Mouse (Mus musculus) forebrain, embryonic 10.5 days (tissue): ENCODE results near the gene Klhl29. TPM values are rescaled to one million over a fixed set of nuclear protein-coding genes. Genes with fewer than 3 reads are reported as not detected.
A peak's percentile ranks its signal among the peaks of the same experiment; 100 is the strongest.
"Not testable (repeated sequence)": the region's sequence is repeated elsewhere in the genome, so short reads cannot be mapped to it uniquely, and the experiment has no call there.

Source experiments
- DNase-seq: peaks from one replicate; pipeline ENCODE4 v3.0.0-alpha.2; 2017; ENCODE audit warnings: low spot score; ENCODE audit errors: extremely low spot score
- H3K27ac ChIP-seq: fragments of 300-500 bp; sonication (generic); 2 replicates; pipeline ENCODE4 v1.5.1; 2016; ENCODE audit warnings: mild to moderate bottlenecking
- H3K27me3 ChIP-seq: fragments of 300-500 bp; sonication (generic); 2 replicates; pipeline ENCODE4 v1.6.1; 2016; ENCODE audit warnings: mild to moderate bottlenecking; ENCODE audit not compliant: poor library complexity, severe bottlenecking
- H3K36me3 ChIP-seq: fragments of 300-500 bp; sonication (generic); replicated peaks from 2 replicates; pipeline ENCODE4 v1.6.1; 2016; ENCODE audit warnings: mild to moderate bottlenecking, moderate library complexity
- H3K4me1 ChIP-seq: fragments of 300-500 bp; sonication (generic); 2 replicates; pipeline ENCODE4 v1.6.1; 2016
- H3K4me3 ChIP-seq: fragments of 300-500 bp; sonication (generic); 2 replicates; pipeline ENCODE4 v1.5.1; 2016; ENCODE audit warnings: mild to moderate bottlenecking, moderate library complexity
- H3K9me3 ChIP-seq: fragments of 300-500 bp; sonication (generic); 2 replicates; pipeline ENCODE4 v1.6.1; 2016; ENCODE audit warnings: mild to moderate bottlenecking, moderate library complexity
- WGBS: fragments of 180-500 bp; shearing (Covaris S2); methylation state at CpG from one replicate; pipeline ENCODE4 v1.1.7; 2016; 5-methylcytosine and 5-hydroxymethylcytosine counted together
- polyA plus RNA-seq: library from polyadenylated mRNA; unstranded; fragments of >200 nt; fragmentation: Nextera tagmentation; extraction: Ambion mirVana; gene quantifications from 2 replicates; pipeline ENCODE4 v1.2.1, GENCODE M21; 2016

Klhl29 gene
- polyA plus RNA-seq, 1 experiment from 2014 or later = 1.2 TPM

DNA sequence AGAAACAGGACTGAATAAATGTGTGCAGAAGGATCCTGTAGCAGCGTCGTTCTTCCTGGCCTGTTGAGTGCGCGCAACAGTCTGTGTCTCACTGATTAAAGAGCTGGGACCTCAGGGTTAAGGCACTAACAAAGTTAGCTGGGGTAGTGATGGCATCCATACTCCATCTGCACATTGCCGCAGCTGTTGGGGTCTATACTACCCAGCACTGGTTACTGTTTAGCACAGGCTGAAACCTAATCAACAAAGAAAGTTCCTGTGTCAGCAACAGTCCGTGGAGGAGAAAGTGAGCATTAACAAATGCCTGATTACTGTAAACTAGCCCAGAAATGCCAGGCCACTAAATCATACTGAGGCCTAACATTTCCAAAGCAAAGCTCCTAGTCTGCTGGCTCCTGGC, 30.4 kb downstream of the Klhl29 start:
- DNase-seq = no peak
- H3K27me3 ChIP-seq = no peaks in the 10 kb centered on the region
- peaks cover 13% of the 10 kb centered on the region for H3K4me1 ChIP-seq
- WGBS = 97% methylated on average over 6 of the region's 6 CpGs
- H3K9me3 ChIP-seq = no peaks in the 10 kb centered on the region
- H3K27ac ChIP-seq = no peak overlapping the region
- peaks cover 4% of the 10 kb centered on the region for H3K36me3 ChIP-seq
- no peak overlapping the region for H3K4me3 ChIP-seq

GRCm38 (mm10) chr12:5344457-5344856, 31.0 kb downstream of the Klhl29 start:
- H3K9me3 ChIP-seq, H3K36me3 ChIP-seq, H3K27ac ChIP-seq, H3K4me3 ChIP-seq, DNase-seq, H3K27me3 ChIP-seq: not testable (repeated sequence)
- 95% methylated on average over 6 of the region's 7 CpGs for WGBS
- peaks cover 13% of the 10 kb centered on the region for H3K4me1 ChIP-seq

DNA sequence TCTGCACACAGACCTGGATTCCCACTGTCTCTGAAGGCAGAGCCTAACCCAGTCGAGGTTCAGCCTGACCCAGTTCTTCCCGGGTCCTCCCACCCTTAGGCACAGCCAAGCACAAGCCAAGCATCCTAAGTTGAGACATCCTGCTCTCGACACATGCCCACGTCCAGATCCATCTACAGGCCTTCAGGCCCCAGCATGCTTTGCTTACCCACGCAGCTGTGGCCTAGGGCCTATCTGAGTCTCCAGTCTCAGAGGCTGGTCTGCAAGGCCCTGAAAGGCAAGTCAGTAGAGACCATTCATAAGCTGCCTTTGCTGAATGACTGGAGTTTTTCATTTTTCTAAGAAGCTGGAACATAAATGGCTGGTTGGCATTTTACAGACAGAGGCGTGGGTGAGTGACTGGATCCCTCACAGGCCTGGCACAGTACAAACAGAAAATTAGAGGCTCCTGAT, 35.3 kb downstream of the Klhl29 start:
- DNase-seq = no peak
- no peaks in the 10 kb centered on the region for H3K27me3 ChIP-seq
- H3K9me3 ChIP-seq = no peaks in the 10 kb centered on the region
- 0 out of 2 replicates have a peak overlapping the region, but pooled peaks have one; percentile 1 for H3K27ac ChIP-seq
- H3K4me3 ChIP-seq = no peak overlapping the region
- 89% methylated on average over 6 of the region's 6 CpGs for WGBS
- H3K4me1 ChIP-seq = peaks cover 17% of the 10 kb centered on the region
- peaks cover 4% of the 10 kb centered on the region for H3K36me3 ChIP-seq

DNA sequence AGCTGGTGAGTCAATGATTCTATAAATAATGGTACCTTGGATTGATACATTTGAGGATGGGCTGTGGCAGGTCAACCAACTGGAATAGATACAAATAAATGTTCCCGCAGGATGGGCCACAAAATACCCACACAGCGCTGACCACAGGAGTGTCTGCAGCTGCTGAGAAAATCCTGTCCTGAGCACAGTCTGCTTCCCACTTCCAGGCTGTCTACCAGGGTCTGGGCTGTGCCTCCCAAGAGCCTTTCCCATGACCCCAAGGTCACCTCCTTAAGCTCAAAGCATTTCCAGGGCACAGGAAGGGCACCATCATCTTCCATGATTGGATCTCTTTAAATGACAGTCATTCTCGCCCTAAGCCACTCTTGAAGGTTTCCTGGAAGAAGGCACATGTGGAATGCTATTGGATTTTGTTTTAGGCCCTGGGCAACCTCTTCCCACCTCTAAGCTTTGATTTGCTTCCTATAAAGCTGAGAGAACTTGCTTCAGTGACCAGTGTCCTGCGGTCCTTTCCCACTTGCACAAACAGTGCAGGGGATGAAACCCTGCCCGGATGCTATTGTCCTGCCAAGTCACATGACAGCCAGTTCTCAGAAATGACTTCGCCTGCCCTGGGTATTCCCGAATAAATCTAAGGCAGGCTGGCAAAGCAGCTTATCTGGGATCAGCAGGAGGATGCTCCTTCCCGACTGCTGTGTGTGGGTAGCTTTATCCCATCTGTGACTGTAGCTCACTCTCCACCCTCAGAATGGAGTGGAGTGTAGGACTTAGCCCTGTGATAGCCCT, 38.4 kb downstream of the Klhl29 start:
- Histone ChIP-seq H3K9me3 (no peaks in the 10 kb centered on the region), H3K4me3 (no peak overlapping the region), H3K36me3 (peaks cover 4% of the 10 kb centered on the region), H3K4me1 (peaks cover 23% of the 10 kb centered on the region), H3K27ac (0 out of 2 replicates have a peak overlapping the region, but pooled peaks have one; percentile 40), H3K27me3 (no peaks in the 10 kb centered on the region)
- DNase-seq = no peak
- WGBS = 33% methylated on average over 8 of the region's 8 CpGs

DNA sequence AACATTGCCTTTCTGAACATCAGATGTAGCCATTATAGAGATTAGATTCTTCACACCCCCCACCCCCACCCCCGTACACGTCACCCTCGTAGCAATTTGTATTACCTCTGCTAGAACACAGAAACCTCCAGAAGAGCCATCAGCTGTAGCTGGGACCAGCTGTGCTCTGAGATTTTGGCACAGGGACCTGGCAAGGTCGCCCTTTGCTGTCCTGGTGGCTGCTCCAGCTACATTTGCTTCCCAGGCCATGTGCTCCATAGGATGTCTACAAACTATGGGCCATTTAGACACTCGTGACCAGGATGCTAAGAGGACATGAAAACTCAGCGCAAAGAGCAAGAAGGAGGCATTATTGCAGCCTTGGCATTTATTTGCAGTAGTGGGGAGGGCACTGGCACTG, 39.2 kb downstream of the Klhl29 start:
- Histone ChIP-seq H3K36me3 (no peaks in the 10 kb centered on the region), H3K27ac (no peak overlapping the region), H3K9me3 (no peaks in the 10 kb centered on the region), H3K4me1 (peaks cover 31% of the 10 kb centered on the region), H3K4me3 (no peak overlapping the region), H3K27me3 (no peaks in the 10 kb centered on the region)
- DNase-seq = no peak
- 90% methylated on average over 6 of the region's 6 CpGs for WGBS

- Histone ChIP-seq H3K9me3 (no peaks in the 10 kb centered on the region), H3K4me1 (peaks cover 43% of the 10 kb centered on the region), H3K4me3 (no peak overlapping the region), H3K27me3 (no peaks in the 10 kb centered on the region), H3K36me3 (no peaks in the 10 kb centered on the region), H3K27ac (no peak overlapping the region)
- DNase-seq = no peak
- WGBS = 87% methylated on average over 9 of the region's 9 CpGs
These were observed 40.5 kb downstream of the Klhl29 start for GRCm38 (mm10) chr12:5334956-5335355.

DNA sequence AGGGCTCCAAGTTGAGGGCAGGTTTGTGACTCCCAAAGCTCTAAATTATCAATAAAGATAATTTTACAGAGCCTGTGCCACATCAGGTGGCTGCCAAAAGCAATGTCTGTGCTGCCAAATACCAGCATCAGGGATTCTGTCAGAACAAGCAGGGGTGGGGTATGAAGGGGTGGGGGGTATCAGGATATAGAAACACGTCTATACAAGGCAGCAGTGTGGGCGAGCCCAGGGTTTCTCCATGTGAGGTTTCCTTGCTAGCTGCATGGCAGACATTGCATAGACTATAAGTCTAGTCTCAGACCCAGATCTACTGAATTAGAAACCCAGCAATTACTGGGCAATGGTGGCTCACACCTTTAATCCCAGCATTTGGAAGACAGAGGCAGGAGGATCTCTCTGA, 41.3 kb downstream of the Klhl29 start:
- no peaks in the 10 kb centered on the region for H3K9me3 ChIP-seq
- H3K4me1 ChIP-seq = peaks cover 43% of the 10 kb centered on the region
- H3K36me3 ChIP-seq = no peaks in the 10 kb centered on the region
- no peak overlapping the region for H3K4me3 ChIP-seq
- no peak overlapping the region for H3K27ac ChIP-seq
- WGBS = 97% methylated on average over 2 of the region's 2 CpGs
- H3K27me3 ChIP-seq = no peaks in the 10 kb centered on the region
- no peak for DNase-seq

DNA sequence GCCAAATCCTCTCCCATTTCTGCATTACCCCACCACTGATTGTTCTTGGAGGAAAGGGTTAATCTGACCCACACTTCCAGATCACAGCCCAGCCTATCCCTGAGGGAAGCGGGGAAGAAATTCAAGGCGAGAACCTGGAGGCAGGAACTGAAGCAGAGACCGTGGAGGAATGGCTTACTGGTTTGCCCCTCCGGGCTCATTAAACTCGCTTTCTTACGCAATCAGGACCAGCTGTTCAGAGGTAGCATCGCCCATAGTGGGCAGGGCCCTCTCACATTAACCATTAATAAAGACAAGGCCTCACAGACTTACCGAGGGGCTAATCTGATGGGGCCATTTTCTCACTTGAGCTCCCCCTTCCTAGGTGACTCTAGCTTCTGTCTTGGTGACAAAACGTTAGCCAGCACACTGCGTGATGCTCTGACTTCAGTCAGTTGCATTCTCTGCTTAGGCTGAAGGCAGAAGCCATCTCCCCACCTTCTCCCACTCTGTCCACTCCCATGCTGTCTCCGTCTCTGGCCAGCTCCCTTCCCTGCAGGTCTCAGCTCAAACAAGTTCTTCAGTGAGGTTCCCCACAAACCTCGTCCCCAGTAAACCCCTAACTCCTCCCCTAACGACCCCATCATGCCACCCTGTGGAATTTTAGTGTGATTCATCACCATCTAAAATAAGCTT, 43.5 kb downstream of the Klhl29 start:
- peak overlapping the region; percentile 40; the same call in 1 of the 2 replicates for H3K27ac ChIP-seq
- no peaks in the 10 kb centered on the region for H3K36me3 ChIP-seq
- H3K27me3 ChIP-seq = no peaks in the 10 kb centered on the region
- peaks cover 34% of the 10 kb centered on the region for H3K4me1 ChIP-seq
- H3K9me3 ChIP-seq = no peaks in the 10 kb centered on the region
- no peak for DNase-seq
- 74% methylated on average over 13 of the region's 13 CpGs for WGBS
- no peak overlapping the region for H3K4me3 ChIP-seq

GRCm38 (mm10) chr12:5330496-5331070, 44.9 kb downstream of the Klhl29 start:
- H3K4me1 ChIP-seq = peaks cover 26% of the 10 kb centered on the region
- H3K27me3 ChIP-seq = no peaks in the 10 kb centered on the region
- DNase-seq = no peak
- H3K27ac ChIP-seq = no peak overlapping the region
- no peak overlapping the region for H3K4me3 ChIP-seq
- 78% methylated on average over 6 of the region's 6 CpGs for WGBS
- no peaks in the 10 kb centered on the region for H3K36me3 ChIP-seq
- no peaks in the 10 kb centered on the region for H3K9me3 ChIP-seq

DNA sequence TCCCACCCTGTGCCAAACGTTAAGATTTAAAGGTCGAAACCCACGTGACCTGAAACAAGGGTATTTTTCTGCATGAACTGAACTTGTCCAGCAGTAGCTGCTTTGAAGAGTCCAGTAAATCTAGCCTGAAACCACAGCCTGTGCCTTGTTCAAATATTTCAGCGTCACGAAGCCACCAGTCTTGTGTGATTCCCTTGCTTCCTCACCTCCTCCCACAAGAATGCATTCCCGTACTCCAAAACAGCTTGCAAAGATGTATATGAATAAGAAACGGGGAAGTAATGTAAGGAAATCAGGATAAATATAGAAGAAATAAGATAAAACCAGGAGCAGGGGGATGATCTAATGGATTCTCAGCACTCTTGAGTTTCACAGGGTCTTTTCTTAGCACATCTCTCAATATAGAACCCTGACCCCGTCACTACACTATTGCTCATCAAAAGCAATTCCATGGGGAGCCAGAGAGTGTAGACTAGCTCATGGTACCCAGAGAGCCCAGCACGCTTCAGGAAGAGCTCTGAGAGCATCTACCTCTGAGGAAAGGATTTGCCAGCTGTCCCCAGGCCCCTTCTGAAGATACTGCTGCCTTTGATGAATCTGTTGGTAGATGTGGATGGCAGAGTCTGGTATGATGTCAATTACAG, 52.9 kb downstream of the Klhl29 start:
- 91% methylated on average over 9 of the region's 9 CpGs for WGBS
- Histone ChIP-seq H3K4me3 (no peak overlapping the region), H3K27ac (no peak overlapping the region), H3K27me3 (no peaks in the 10 kb centered on the region), H3K9me3 (no peaks in the 10 kb centered on the region), H3K36me3 (no peaks in the 10 kb centered on the region), H3K4me1 (peaks cover 21% of the 10 kb centered on the region)
- DNase-seq = no peak

DNA sequence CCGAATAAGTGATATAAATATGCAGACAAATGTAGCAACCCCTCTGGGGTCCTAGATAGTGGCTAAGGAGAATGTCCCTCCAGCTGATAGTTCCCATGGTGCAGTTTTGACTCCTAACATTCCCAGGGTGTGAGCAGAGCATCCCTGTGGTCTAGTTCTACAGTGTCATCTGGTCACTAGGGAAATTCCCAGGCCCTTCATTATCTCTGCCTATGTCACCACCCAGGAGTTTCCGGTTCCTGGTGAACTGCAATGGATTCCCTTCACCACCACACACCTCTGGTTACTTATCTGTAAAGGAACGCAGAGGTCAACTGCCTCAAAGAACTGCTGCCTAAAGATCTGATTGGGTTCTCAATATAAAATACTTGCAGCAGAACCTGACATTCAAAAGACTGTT, 54.5 kb downstream of the Klhl29 start:
- Histone ChIP-seq H3K27me3 (no peaks in the 10 kb centered on the region), H3K4me1 (peaks cover 21% of the 10 kb centered on the region), H3K27ac (no peak overlapping the region), H3K9me3 (no peaks in the 10 kb centered on the region), H3K4me3 (no peak overlapping the region), H3K36me3 (no peaks in the 10 kb centered on the region)
- WGBS = 95% methylated on average over 3 of the region's 3 CpGs
- no peak for DNase-seq

- WGBS = 40% methylated on average over 12 of the region's 12 CpGs
- Histone ChIP-seq H3K36me3 (no peaks in the 10 kb centered on the region), H3K27ac (peak overlapping the region; percentile 44; the same call in 1 of the 2 replicates), H3K9me3 (no peaks in the 10 kb centered on the region), H3K4me1 (peaks cover 21% of the 10 kb centered on the region), H3K27me3 (no peaks in the 10 kb centered on the region), H3K4me3 (no peak overlapping the region)
- DNase-seq = no peak
These were observed 56.0 kb downstream of the Klhl29 start for GRCm38 (mm10) chr12:5319359-5319973.
